Mouse (Mus musculus) G1E (cell line): ENCODE results near the gene Fbn1. TPM values are rescaled to one million over a fixed set of nuclear protein-coding genes. Genes with fewer than 3 reads are reported as not detected.

Experiments used
- ATAC-seq: 2 replicates; pipeline ENCODE4 v1.8.0; 2016; ENCODE audit warnings: mild to moderate bottlenecking; ENCODE audit not compliant: insufficient number of reproducible peaks, poor library complexity, low FRiP score, severe bottlenecking; ENCODE audit errors: extremely low read depth
- DNase-seq: peaks from one replicate; pipeline ENCODE4 v3.0.0; 2012; ENCODE audit warnings: low spot score
- H3K27me3 ChIP-seq: 2 replicates; pipeline ENCODE4 v1.6.1; 2012; ENCODE audit warnings: mild to moderate bottlenecking, low read length, inconsistent platforms; ENCODE audit not compliant: insufficient read depth
- H3K36me3 ChIP-seq: replicated peaks from 2 replicates; pipeline ENCODE3; 2012; ENCODE audit warnings: mild to moderate bottlenecking, inconsistent platforms
- H3K4me1 ChIP-seq: 2 replicates; pipeline ENCODE4 v1.6.1; 2012; ENCODE audit warnings: low read depth, low read length, inconsistent platforms, mixed read lengths; ENCODE audit not compliant: insufficient read depth
- H3K4me3 ChIP-seq: 2 replicates; pipeline ENCODE4 v1.5.1; 2012; ENCODE audit warnings: low read depth, mild to moderate bottlenecking, inconsistent platforms, low read length, moderate library complexity, mixed read lengths
- H3K9me3 ChIP-seq: replicated peaks from 2 replicates; pipeline ENCODE4 v1.6.1; 2012; ENCODE audit warnings: inconsistent platforms
- CTCF ChIP-seq: IDR thresholded peaks from 2 replicates; pipeline ENCODE4 v1.5.1; 2012; ENCODE audit warnings: low read depth, low read length, inconsistent platforms, mixed read lengths
- GATA1 ChIP-seq: IDR thresholded peaks from 2 replicates; pipeline ENCODE4 v1.6.1; 2012; ENCODE audit warnings: borderline replicate concordance, low read length, inconsistent platforms, mixed read lengths
- GATA2 ChIP-seq: IDR thresholded peaks from 2 replicates; pipeline ENCODE4 v1.6.1; 2012; ENCODE audit warnings: low read depth, low read length, inconsistent platforms, borderline replicate concordance
- POLR2AphosphoS5 ChIP-seq: IDR thresholded peaks from 2 replicates; pipeline ENCODE4 v1.6.1; 2012; ENCODE audit warnings: low read depth, low read length, inconsistent platforms; ENCODE audit not compliant: insufficient replicate concordance
- TAL1 ChIP-seq: conservative IDR thresholded peaks from 2 replicates; pipeline ENCODE4 v1.6.1; 2012; ENCODE audit warnings: low read depth, low read length, inconsistent platforms, mixed read lengths
- polyA plus RNA-seq: library from polyadenylated mRNA; stranded (reverse); fragments of >175 nt; gene quantifications from 2 replicates; pipeline ENCODE4 v1.2.3, GENCODE M21; 2012
- total RNA-seq, 2 experiments: library from RNA; stranded (forward) in 1 of 2; stranded (reverse) in 1 of 2; fragments of 200-1000 nt in 1 of 2; fragments of >200 nt in 1 of 2; fragmentation: Nextera tagmentation in 1 of 2; gene quantifications; 2 replicates each; pipeline ENCODE4 v1.2.3; 2014 to 2017

Gene Fbn1
- total and polyA plus RNA-seq, 3 experiments, result 0.05 TPM; not detected in 2

- H3K27me3 ChIP-seq, result no peaks in the 10 kb centered on the region
- H3K36me3 ChIP-seq, result no peaks in the 10 kb centered on the region
- H3K9me3 ChIP-seq, result no peaks in the 10 kb centered on the region
- H3K4me3 ChIP-seq, result no peak overlapping the region
- no peak for TF ChIP-seq GATA2
- no peak for TF ChIP-seq GATA1
- no peak for TF ChIP-seq TAL1
- TF ChIP-seq POLR2AphosphoS5, result no peak
- no peak for TF ChIP-seq CTCF
- no peaks in the 10 kb centered on the region for H3K4me1 ChIP-seq
- DNase-seq (no peak), ATAC-seq (no peak)
These were observed 176.2 kb downstream of the Fbn1 start for GRCm38 (mm10) chr2:125331581-125331980.

DNA sequence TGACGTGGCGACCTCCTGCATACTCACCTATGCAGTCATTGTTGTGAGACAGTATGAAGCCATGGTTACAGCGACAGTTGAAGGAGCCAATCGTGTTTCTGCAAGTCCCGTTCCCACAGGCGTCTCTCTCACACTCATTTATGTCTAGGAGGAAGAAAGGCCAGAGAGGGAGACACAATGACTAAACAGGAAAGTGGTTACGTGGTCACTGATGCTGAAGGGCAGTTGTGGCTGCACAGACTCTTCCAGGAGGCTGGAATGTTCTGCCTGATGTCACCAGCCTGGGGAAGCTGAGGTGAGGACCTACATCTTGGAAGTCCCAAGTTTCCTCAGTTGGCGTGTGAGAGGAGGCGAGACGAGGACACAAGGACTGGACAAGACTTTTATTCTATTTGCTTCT lies 177.3 kb downstream of the Fbn1 start:
- Histone ChIP-seq H3K36me3 (no peaks in the 10 kb centered on the region), H3K27me3 (no peaks in the 10 kb centered on the region), H3K9me3 (no peaks in the 10 kb centered on the region), H3K4me3 (no peak overlapping the region), H3K4me1 (no peaks in the 10 kb centered on the region)
- TF ChIP-seq CTCF, result no peak
- TF ChIP-seq POLR2AphosphoS5, result no peak
- TF ChIP-seq GATA1, result no peak
- ATAC-seq (no peak), DNase-seq (no peak)

DNA sequence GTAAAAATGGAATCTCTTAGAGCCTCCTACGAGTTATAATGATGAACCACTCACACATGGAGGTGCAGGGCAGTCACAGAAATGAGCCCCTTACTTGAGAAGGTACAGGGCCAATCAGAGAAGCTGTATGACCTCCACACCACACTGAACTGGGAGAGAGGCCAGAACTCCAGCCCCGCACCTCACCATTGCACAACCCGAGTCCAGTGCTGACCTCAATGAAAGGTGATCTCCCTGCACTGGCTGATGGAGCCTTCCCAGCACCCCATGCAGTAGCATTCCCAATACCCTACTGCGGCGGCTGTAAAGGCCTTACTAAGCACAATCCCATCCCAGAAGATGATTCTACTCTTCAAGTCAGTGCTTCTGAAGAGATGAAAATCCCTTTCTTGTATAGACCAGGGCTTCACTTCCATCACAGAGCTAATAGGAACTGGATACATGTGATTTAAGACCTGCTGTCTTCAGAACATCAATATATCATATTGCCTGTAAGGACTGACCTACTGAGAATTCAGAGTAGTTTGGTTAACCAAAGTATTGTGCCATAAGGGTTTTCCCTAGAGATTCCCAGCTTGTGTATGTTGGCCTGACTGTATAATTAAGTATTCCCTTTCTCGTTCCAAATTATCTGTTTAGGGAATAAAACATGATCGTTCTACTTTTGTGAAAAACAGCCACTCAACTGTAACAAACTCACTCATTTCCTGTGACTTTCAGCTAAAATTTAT lies 182.5 kb downstream of the Fbn1 start:
- DNase-seq (no peak), ATAC-seq (no peak)
- Histone ChIP-seq H3K4me1 (no peaks in the 10 kb centered on the region), H3K27me3 (no peaks in the 10 kb centered on the region; the same call in 1 of the 2 replicates), H3K9me3 (no peaks in the 10 kb centered on the region), H3K36me3 (no peaks in the 10 kb centered on the region), H3K4me3 (no peak overlapping the region)
- TF ChIP-seq TAL1, result no peak
- no peak for TF ChIP-seq GATA1
- TF ChIP-seq GATA2, result no peak
- TF ChIP-seq CTCF, result no peak
- no peak for TF ChIP-seq POLR2AphosphoS5

DNA sequence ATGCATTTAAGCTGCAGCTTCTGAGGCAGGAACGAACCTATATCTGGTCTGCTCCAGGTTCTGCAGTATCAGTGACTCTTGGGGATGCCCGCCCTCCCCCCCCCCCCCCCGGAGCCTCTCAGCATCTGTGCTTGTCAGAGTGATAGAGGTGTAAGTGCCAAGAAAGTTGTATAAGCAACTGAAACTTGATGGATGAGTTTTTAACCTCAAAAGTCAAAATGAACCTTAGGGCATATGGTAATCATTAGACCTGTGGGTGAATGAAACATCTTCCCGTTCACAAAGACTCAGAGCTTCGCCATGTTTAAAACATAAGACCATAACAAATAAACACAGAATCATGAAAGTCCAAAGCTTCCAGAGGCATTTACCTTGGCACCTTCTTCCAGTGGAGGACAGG lies 183.3 kb downstream of the Fbn1 start:
- Histone ChIP-seq H3K4me3 (no peak overlapping the region), H3K36me3 (no peaks in the 10 kb centered on the region), H3K27me3 (no peaks in the 10 kb centered on the region; the same call in 1 of the 2 replicates), H3K9me3 (no peaks in the 10 kb centered on the region), H3K4me1 (no peaks in the 10 kb centered on the region)
- no peak for ATAC-seq
- TF ChIP-seq TAL1, result no peak
- no peak for TF ChIP-seq GATA2
- TF ChIP-seq GATA1, result no peak
- no peak for TF ChIP-seq CTCF
- TF ChIP-seq POLR2AphosphoS5, result no peak
- no peak for DNase-seq

GRCm38 (mm10) chr2:125323347-125323746 lies 184.4 kb downstream of the Fbn1 start:
- DNase-seq (no peak), ATAC-seq (no peak)
- no peaks in the 10 kb centered on the region for H3K4me1 ChIP-seq
- H3K4me3 ChIP-seq, result no peak overlapping the region
- no peaks in the 10 kb centered on the region for H3K9me3 ChIP-seq
- no peaks in the 10 kb centered on the region for H3K36me3 ChIP-seq
- TF ChIP-seq GATA1 (no peak), TAL1 (no peak), GATA2 (no peak), CTCF (no peak), POLR2AphosphoS5 (no peak)
- no peaks in the 10 kb centered on the region; the same call in 1 of the 2 replicates for H3K27me3 ChIP-seq

GRCm38 (mm10) chr2:125322581-125322980 lies 185.2 kb downstream of the Fbn1 start:
- Histone ChIP-seq H3K4me1 (no peaks in the 10 kb centered on the region), H3K36me3 (no peaks in the 10 kb centered on the region), H3K27me3 (no peaks in the 10 kb centered on the region; the same call in 1 of the 2 replicates), H3K4me3 (no peak overlapping the region), H3K9me3 (no peaks in the 10 kb centered on the region)
- no peak for ATAC-seq
- DNase-seq, result no peak
- TF ChIP-seq CTCF (no peak), POLR2AphosphoS5 (no peak), GATA2 (no peak), TAL1 (no peak), GATA1 (no peak)
